Mouse (Mus musculus) brain, embryonic 14.5 days (tissue): Measurements from ENCODE around the gene Cyth4.

Experiments used
- CTCF ChIP-seq: fragments of 200-500 bp; IDR thresholded peaks from 2 replicates; pipeline ENCODE4 v1.5.1; 2012; ENCODE audit warnings: inconsistent platforms, mild to moderate bottlenecking, moderate library complexity, borderline replicate concordance; ENCODE audit not compliant: insufficient read depth, insufficient read length; ENCODE audit errors: extremely low read depth
- POLR2A ChIP-seq: fragments of 200-500 bp; IDR thresholded peaks from 2 replicates; pipeline ENCODE4 v1.6.1; 2012; ENCODE audit warnings: mild to moderate bottlenecking, inconsistent platforms, borderline replicate concordance; ENCODE audit not compliant: poor library complexity, insufficient read depth, insufficient read length, severe bottlenecking; ENCODE audit errors: extremely low read depth

DNA sequence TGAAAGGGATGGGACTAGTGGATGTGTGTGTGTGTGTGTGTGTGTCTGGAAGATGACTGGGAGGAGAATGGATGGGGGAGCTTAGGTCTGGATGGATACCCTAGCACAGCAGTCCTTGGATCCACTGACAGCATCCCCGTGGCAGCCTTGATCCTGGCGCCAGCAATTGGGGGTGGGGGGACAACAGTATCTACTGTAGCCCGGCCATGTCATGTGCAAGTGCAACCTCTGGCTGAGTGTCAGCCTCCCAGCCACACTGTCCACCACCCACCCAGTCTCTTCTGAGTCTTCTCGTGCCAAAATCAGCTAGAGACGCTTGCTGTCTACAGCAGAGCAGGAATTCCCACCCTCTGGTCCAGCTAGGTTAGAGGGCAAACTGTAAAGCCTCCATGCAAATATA, 67.4 kb downstream of the Cyth4 start:
- TF ChIP-seq CTCF (no peak), POLR2A (no peak)
